Mouse (Mus musculus) brain, embryonic 14.5 days (tissue): ENCODE data around the gene Moap1.

ENCODE experiments used
- CTCF ChIP-seq: fragments of 200-500 bp; IDR thresholded peaks from 2 replicates; pipeline ENCODE4 v1.5.1; 2012; ENCODE audit warnings: inconsistent platforms, mild to moderate bottlenecking, moderate library complexity, borderline replicate concordance; ENCODE audit not compliant: insufficient read depth, insufficient read length; ENCODE audit errors: extremely low read depth
- POLR2A ChIP-seq: fragments of 200-500 bp; IDR thresholded peaks from 2 replicates; pipeline ENCODE4 v1.6.1; 2012; ENCODE audit warnings: mild to moderate bottlenecking, inconsistent platforms, borderline replicate concordance; ENCODE audit not compliant: poor library complexity, insufficient read depth, insufficient read length, severe bottlenecking; ENCODE audit errors: extremely low read depth

- TF ChIP-seq CTCF: no peak
- TF ChIP-seq POLR2A: no peak
Observed at GRCm38 (mm10) chr12:102701691-102702207, 41.7 kb downstream of the Moap1 start.
